Mouse (Mus musculus) C2C12 (cell line): ENCODE data around the gene Adad2. TPM values are rescaled to one million over a fixed set of nuclear protein-coding genes. Genes with fewer than 3 reads are reported as not detected.

Source experiments
- H3K27me3 ChIP-seq: one replicate; pipeline ENCODE4 v1.6.1; 2011; ENCODE audit not compliant: control insufficient read depth, insufficient read depth, insufficient read length
- H3K36me3 ChIP-seq: one replicate; pipeline ENCODE4 v1.6.1; 2011; ENCODE audit not compliant: control insufficient read depth, insufficient read depth
- H3K4me3 ChIP-seq: one replicate; pipeline ENCODE4 v1.5.1; 2011; ENCODE audit warnings: mild to moderate bottlenecking, control low read depth; ENCODE audit not compliant: poor library complexity, insufficient read depth, severe bottlenecking
- H3K79me2 ChIP-seq: one replicate; pipeline ENCODE4 v1.6.1; 2011; ENCODE audit not compliant: control insufficient read depth, insufficient read depth
- H3K79me3 ChIP-seq: one replicate; pipeline ENCODE4 v1.6.1; 2011; ENCODE audit warnings: low read depth, control low read depth
- H3ac ChIP-seq: one replicate; pipeline ENCODE3; 2011; ENCODE audit warnings: low read depth; ENCODE audit not compliant: control insufficient read depth, insufficient read length
- CEBPB ChIP-seq: IDR thresholded peaks from one replicate; pipeline ENCODE4 v1.6.1; 2011; ENCODE audit warnings: low read depth, mild to moderate bottlenecking, control low read depth, moderate library complexity
- CTCF ChIP-seq: IDR thresholded peaks from one replicate; pipeline ENCODE4 v1.5.1; 2011; ENCODE audit not compliant: control insufficient read depth, insufficient read depth, insufficient read length
- FOSL1 ChIP-seq: IDR thresholded peaks from one replicate; pipeline ENCODE4 v1.8.0; 2011; ENCODE audit warnings: mild to moderate bottlenecking, low read length; ENCODE audit not compliant: poor library complexity, insufficient read depth, severe bottlenecking
- MAX ChIP-seq: IDR thresholded peaks from one replicate; pipeline ENCODE4 v1.6.1; 2011; ENCODE audit warnings: mild to moderate bottlenecking, control low read depth
- MYOD1 ChIP-seq: IDR thresholded peaks from one replicate; pipeline ENCODE4 v1.6.1; 2011; ENCODE audit warnings: low read depth; ENCODE audit not compliant: control insufficient read depth, insufficient read length
- MYOG ChIP-seq: IDR thresholded peaks from one replicate; pipeline ENCODE4 v1.6.1; 2011; ENCODE audit not compliant: control insufficient read depth, insufficient read length; ENCODE audit errors: extremely low read depth
- USF1 ChIP-seq: IDR thresholded peaks from one replicate; pipeline ENCODE4 v1.6.1; 2011; ENCODE audit warnings: low read depth, mild to moderate bottlenecking, control low read depth, moderate library complexity
- long read RNA-seq, 2 experiments: library from polyadenylated mRNA; unstranded; transcript quantifications; one replicate each; pipeline ENCODE4 v2.0.0; 2019 to 2020
- polyA plus RNA-seq: library from polyadenylated mRNA; unstranded; fragments of >200 nt; fragmentation: generic; extraction: Trizol; gene quantifications from one replicate; pipeline ENCODE4 v1.2.1, GENCODE M21; 2012; ENCODE audit warnings: missing spikeins

Gene Adad2
- not detected for polyA plus RNA-seq
- long read RNA-seq, experiment 1: 0 reads
- long read RNA-seq, experiment 2: 0 reads

DNA sequence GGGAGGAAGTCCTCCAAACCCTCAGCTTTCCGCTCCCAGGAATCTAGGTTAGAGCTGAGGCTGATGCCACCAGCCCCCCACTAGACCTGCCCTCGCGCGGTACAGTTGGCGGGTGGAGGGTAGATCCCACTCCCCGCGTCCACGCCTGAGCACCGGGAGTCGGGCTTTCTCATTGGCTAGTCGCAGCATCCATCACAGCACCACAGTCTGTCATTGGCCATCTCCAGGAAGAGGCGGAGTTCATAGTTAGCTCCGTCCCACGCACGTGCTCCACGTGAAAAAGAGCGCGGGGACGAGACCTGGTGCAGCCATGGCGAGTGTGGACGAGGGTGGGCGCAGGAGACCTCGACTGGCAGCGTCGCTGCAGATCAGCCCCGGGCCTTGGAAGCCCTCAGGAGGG, at the start of gene Adad2:
TSS of gene Adad2 (plus strand) at position 277 of the 400 bp plus-strand sequence.
- no peak within 1 kb of the TSS for H3K4me3 ChIP-seq
- H3K27me3 ChIP-seq: peaks cover 53% of the 10 kb centered on the region
- TF ChIP-seq FOSL1: no peak
- TF ChIP-seq USF1: no peak
- TF ChIP-seq MYOG: no peak
- TF ChIP-seq CEBPB: no peak
- no peak for TF ChIP-seq MAX
- no peak for TF ChIP-seq MYOD1
- no peak for TF ChIP-seq CTCF
- H3K79me3 ChIP-seq: no peaks in the 10 kb centered on the region
- H3K36me3 ChIP-seq: no peaks in the 10 kb centered on the region
- H3K79me2 ChIP-seq: no peaks in the 10 kb centered on the region
- no peak within 1 kb of the TSS for H3ac ChIP-seq

- Histone ChIP-seq H3K27me3 (no peaks in the 10 kb centered on the region), H3K79me2 (no peaks in the 10 kb centered on the region), H3K4me3 (no peak overlapping the region), H3ac (no peak overlapping the region), H3K36me3 (peaks cover 12% of the 10 kb centered on the region), H3K79me3 (no peaks in the 10 kb centered on the region)
- no peak for TF ChIP-seq MYOD1
- no peak for TF ChIP-seq CTCF
- TF ChIP-seq USF1: no peak
- no peak for TF ChIP-seq MAX
- no peak for TF ChIP-seq CEBPB
- no peak for TF ChIP-seq FOSL1
- TF ChIP-seq MYOG: no peak
These were observed 48.7 kb upstream of the Adad2 start for GRCm38 (mm10) chr8:119563849-119564251.

DNA sequence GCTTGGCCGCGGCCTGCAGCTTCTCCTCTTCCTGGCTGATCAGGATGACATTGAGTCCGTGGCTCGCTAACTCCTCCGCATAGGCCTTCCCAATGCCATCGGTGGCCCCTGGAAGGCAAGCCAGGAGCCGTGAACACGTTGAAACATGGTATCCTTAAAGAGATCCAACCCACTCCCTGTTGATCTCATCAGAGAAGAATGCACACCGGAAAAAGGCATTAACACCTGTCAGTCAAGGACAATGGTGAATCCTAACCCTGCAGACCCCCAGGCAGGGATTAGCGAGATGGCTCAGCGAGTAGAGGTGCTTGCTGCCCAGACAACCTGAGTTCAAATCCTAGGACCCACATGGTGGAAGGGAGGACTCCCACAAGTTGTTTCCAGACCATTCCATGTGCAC, 46.2 kb upstream of the Adad2 start:
- TF ChIP-seq FOSL1 (no peak), MYOD1 (no peak), CTCF (no peak), MAX (no peak), CEBPB (no peak), USF1 (no peak), MYOG (no peak)
- no peaks in the 10 kb centered on the region for H3K27me3 ChIP-seq
- H3K36me3 ChIP-seq: peaks cover 12% of the 10 kb centered on the region
- H3ac ChIP-seq: no peak overlapping the region
- H3K79me3 ChIP-seq: no peaks in the 10 kb centered on the region
- H3K4me3 ChIP-seq: no peak overlapping the region
- no peaks in the 10 kb centered on the region for H3K79me2 ChIP-seq

DNA sequence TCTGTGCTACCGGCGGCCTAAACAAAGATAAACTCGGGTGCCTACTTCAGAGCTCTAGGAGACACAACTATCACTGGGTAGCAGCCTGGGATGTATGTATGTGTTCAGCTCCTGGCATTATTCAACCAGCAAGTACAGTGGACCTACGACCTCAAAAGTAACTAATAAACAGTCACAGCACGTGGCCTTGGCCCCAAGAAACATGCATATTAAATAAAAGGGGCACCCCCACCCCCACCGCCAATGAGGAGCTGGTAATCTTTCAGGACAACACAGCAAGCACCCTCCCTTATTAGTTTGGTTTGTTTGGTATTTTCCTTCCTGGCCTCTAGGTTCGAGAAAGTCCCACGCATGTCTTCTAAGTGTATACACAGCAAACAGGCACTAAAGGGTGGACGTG, 44.3 kb upstream of the Adad2 start:
- Histone ChIP-seq H3ac (no peak overlapping the region), H3K4me3 (no peak overlapping the region), H3K27me3 (no peaks in the 10 kb centered on the region), H3K79me3 (no peaks in the 10 kb centered on the region), H3K36me3 (peaks cover 9% of the 10 kb centered on the region), H3K79me2 (no peaks in the 10 kb centered on the region)
- TF ChIP-seq MYOG: no peak
- no peak for TF ChIP-seq CTCF
- no peak for TF ChIP-seq MAX
- no peak for TF ChIP-seq USF1
- no peak for TF ChIP-seq FOSL1
- TF ChIP-seq CEBPB: no peak
- TF ChIP-seq MYOD1: no peak

DNA sequence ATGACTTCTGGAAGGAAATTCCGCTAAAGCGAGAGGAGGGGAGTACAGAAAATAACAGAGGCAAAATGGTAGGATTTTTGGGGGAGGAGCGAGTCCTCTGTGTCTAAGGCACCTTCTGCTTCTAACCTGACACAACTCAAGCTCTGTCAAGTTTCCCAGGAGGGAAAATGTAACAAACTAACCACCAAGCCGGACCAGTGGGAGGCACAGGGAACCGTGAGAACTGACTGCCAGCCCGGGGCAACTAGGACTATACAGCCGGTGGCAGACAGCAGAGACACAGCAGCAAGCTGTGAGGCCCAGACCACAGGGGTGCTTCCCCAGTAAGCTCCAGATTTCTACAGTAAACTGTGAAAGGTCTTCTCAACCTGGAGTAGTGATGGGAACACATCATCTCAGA, 43.6 kb upstream of the Adad2 start:
- Histone ChIP-seq H3K4me3 (no peak overlapping the region), H3K27me3 (no peaks in the 10 kb centered on the region), H3ac (no peak overlapping the region), H3K79me3 (no peaks in the 10 kb centered on the region), H3K79me2 (peaks cover 4% of the 10 kb centered on the region), H3K36me3 (peaks cover 9% of the 10 kb centered on the region)
- TF ChIP-seq USF1 (no peak), CTCF (no peak), FOSL1 (no peak), CEBPB (no peak), MYOD1 (no peak), MYOG (no peak), MAX (no peak)
